Mouse (Mus musculus) C2C12 (cell line): ENCODE results near the gene Hectd4. TPM values are rescaled to one million over a fixed set of nuclear protein-coding genes. Genes with fewer than 3 reads are reported as not detected.
A peak's percentile ranks its signal among the peaks of the same experiment; 100 is the strongest.

Source experiments
- H3K27me3 ChIP-seq: one replicate; pipeline ENCODE4 v1.6.1; 2011; ENCODE audit not compliant: control insufficient read depth, insufficient read depth, insufficient read length
- H3K36me3 ChIP-seq: one replicate; pipeline ENCODE4 v1.6.1; 2011; ENCODE audit not compliant: control insufficient read depth, insufficient read depth
- H3K4me3 ChIP-seq: one replicate; pipeline ENCODE4 v1.5.1; 2011; ENCODE audit warnings: mild to moderate bottlenecking, control low read depth; ENCODE audit not compliant: poor library complexity, insufficient read depth, severe bottlenecking
- H3K79me2 ChIP-seq: one replicate; pipeline ENCODE4 v1.6.1; 2011; ENCODE audit not compliant: control insufficient read depth, insufficient read depth
- H3K79me3 ChIP-seq: one replicate; pipeline ENCODE4 v1.6.1; 2011; ENCODE audit warnings: low read depth, control low read depth
- H3ac ChIP-seq: one replicate; pipeline ENCODE3; 2011; ENCODE audit warnings: low read depth; ENCODE audit not compliant: control insufficient read depth, insufficient read length
- CEBPB ChIP-seq: IDR thresholded peaks from one replicate; pipeline ENCODE4 v1.6.1; 2011; ENCODE audit warnings: low read depth, mild to moderate bottlenecking, control low read depth, moderate library complexity
- CTCF ChIP-seq: IDR thresholded peaks from one replicate; pipeline ENCODE4 v1.5.1; 2011; ENCODE audit not compliant: control insufficient read depth, insufficient read depth, insufficient read length
- FOSL1 ChIP-seq: IDR thresholded peaks from one replicate; pipeline ENCODE4 v1.8.0; 2011; ENCODE audit warnings: mild to moderate bottlenecking, low read length; ENCODE audit not compliant: poor library complexity, insufficient read depth, severe bottlenecking
- MAX ChIP-seq: IDR thresholded peaks from one replicate; pipeline ENCODE4 v1.6.1; 2011; ENCODE audit warnings: mild to moderate bottlenecking, control low read depth
- MYOD1 ChIP-seq: IDR thresholded peaks from one replicate; pipeline ENCODE4 v1.6.1; 2011; ENCODE audit warnings: low read depth; ENCODE audit not compliant: control insufficient read depth, insufficient read length
- MYOG ChIP-seq: IDR thresholded peaks from one replicate; pipeline ENCODE4 v1.6.1; 2011; ENCODE audit not compliant: control insufficient read depth, insufficient read length; ENCODE audit errors: extremely low read depth
- USF1 ChIP-seq: IDR thresholded peaks from one replicate; pipeline ENCODE4 v1.6.1; 2011; ENCODE audit warnings: low read depth, mild to moderate bottlenecking, control low read depth, moderate library complexity
- polyA plus RNA-seq: library from polyadenylated mRNA; unstranded; fragments of >200 nt; fragmentation: generic; extraction: Trizol; gene quantifications from one replicate; pipeline ENCODE4 v1.2.1, GENCODE M21; 2012; ENCODE audit warnings: missing spikeins

Hectd4 gene
- polyA plus RNA-seq, 1 experiment, result 5.4 TPM

DNA sequence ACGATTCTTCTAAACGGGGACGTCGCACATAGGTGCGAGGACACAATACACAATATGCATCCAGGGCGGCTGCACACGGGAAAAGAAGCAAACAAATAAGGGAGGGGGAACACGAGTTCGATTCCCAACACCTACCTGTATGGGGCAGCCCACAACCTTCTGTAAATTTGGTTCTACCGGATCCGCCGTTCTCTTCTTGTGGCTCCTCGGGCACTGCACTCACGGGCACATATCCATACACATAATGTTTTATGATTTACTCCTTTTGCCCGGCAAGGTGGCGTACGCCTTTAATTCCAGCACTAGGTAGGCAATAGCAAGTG, 28.5 kb upstream of the Hectd4 start:
- Histone ChIP-seq H3K27me3 (no peaks in the 10 kb centered on the region), H3K4me3 (peak overlapping the region; percentile 89), H3ac (peak overlapping the region; percentile 74), H3K79me2 (peaks cover 46% of the 10 kb centered on the region), H3K79me3 (peaks cover 41% of the 10 kb centered on the region), H3K36me3 (peaks cover 7% of the 10 kb centered on the region)
- no peak for TF ChIP-seq MYOD1
- no peak for TF ChIP-seq CTCF
- TF ChIP-seq MAX, result no peak
- TF ChIP-seq MYOG, result no peak
- no peak for TF ChIP-seq FOSL1
- TF ChIP-seq USF1, result no peak
- no peak for TF ChIP-seq CEBPB

DNA sequence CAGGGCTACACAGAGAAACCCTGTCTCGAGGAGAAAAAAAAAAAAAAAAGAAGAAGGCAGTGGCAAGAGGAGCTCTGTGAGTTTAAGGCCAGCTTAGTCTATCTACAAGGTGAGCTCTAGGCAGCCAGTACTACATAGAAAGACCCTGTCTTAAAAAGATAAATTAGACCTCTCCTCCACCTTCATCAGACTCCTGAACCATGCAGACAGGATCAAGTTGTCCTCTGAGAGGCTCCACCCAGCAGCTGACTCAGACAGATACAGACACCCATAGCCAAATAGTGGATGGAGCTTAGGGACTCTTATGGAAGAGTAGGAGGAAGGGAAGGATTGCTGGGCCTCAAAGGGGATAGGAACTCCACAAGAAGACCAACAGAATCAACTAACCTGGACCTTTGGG, 25.8 kb upstream of the Hectd4 start:
- no peak overlapping the region for H3ac ChIP-seq
- no peaks in the 10 kb centered on the region for H3K36me3 ChIP-seq
- H3K4me3 ChIP-seq, result no peak overlapping the region
- H3K27me3 ChIP-seq, result peaks cover 3% of the 10 kb centered on the region
- H3K79me2 ChIP-seq, result peaks cover 20% of the 10 kb centered on the region
- peaks cover 15% of the 10 kb centered on the region for H3K79me3 ChIP-seq
- TF ChIP-seq FOSL1, result no peak
- no peak for TF ChIP-seq CTCF
- TF ChIP-seq MYOG, result no peak
- TF ChIP-seq USF1, result no peak
- TF ChIP-seq MYOD1, result no peak
- TF ChIP-seq MAX, result no peak
- TF ChIP-seq CEBPB, result no peak

DNA sequence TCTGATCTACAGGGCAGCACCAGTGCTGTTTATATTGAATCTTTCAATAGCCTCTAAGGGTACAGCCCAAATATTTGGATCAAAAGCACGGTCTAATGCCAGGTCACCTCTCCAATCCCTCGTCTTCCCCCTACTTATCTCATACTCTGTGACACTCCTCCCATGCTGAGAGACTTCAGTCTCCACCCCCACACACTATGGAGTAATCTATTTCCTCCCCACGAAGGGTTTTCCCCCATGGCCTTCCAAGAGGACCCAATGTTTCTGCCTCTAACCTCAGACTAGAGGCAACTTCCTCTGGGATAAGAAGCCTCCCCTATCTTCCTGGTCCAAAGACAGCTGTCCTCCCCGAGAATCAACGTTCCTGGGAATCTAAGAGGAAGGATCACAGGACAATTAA, 23.3 kb upstream of the Hectd4 start:
- Histone ChIP-seq H3K79me3 (no peaks in the 10 kb centered on the region), H3K4me3 (no peak overlapping the region), H3K27me3 (peaks cover 3% of the 10 kb centered on the region), H3K79me2 (no peaks in the 10 kb centered on the region), H3ac (no peak overlapping the region), H3K36me3 (no peaks in the 10 kb centered on the region)
- no peak for TF ChIP-seq CTCF

DNA sequence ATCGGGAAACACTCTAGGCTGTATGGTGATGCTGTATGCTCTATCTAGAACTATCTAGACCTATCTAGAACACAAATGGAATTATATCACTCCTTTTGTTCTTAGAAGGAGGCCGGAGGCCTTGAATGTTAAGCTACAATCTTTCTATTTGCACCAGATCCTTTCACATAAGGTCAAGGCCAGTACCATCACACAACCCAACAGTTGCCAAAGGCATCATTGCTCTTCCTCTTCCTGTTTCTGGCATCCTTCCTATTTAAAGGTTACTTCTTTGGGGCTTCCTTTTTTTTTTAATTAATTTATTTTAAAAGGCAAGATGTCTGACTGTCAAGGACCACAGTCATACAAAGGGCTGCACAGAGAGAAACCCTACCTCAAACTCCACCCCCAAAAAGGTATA, 22.7 kb upstream of the Hectd4 start:
- Histone ChIP-seq H3K27me3 (peaks cover 3% of the 10 kb centered on the region), H3K79me2 (no peaks in the 10 kb centered on the region), H3K4me3 (no peak overlapping the region), H3K36me3 (no peaks in the 10 kb centered on the region), H3ac (no peak overlapping the region), H3K79me3 (no peaks in the 10 kb centered on the region)
- no peak for TF ChIP-seq MYOD1
- TF ChIP-seq MAX, result no peak
- no peak for TF ChIP-seq USF1
- no peak for TF ChIP-seq CTCF
- no peak for TF ChIP-seq CEBPB
- no peak for TF ChIP-seq FOSL1
- no peak for TF ChIP-seq MYOG

DNA sequence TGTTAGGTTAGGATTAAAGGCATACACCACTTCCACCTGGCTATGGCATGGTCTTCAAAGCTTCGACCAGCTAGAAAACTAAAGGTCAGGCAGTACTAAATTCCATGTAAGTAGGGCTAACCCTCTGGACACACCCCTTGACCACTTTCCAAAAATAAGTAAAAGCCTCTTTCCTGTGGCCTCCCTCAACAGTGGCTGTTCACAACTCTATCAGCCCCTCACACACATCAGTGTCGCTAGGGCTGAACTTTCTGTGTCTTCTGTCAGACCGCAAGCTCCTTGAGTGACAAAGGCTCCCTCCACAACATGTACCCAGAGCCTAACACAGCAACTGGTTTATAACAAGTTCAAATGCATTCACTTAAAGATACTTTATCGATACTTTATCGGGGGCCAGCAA, 21.6 kb upstream of the Hectd4 start:
- no peak overlapping the region for H3ac ChIP-seq
- no peak overlapping the region for H3K4me3 ChIP-seq
- no peaks in the 10 kb centered on the region for H3K79me3 ChIP-seq
- peaks cover 3% of the 10 kb centered on the region for H3K27me3 ChIP-seq
- no peaks in the 10 kb centered on the region for H3K79me2 ChIP-seq
- no peaks in the 10 kb centered on the region for H3K36me3 ChIP-seq
- no peak for TF ChIP-seq USF1
- no peak for TF ChIP-seq CTCF
- TF ChIP-seq CEBPB, result no peak
- no peak for TF ChIP-seq MYOD1
- TF ChIP-seq MAX, result no peak
- TF ChIP-seq FOSL1, result no peak
- no peak for TF ChIP-seq MYOG

DNA sequence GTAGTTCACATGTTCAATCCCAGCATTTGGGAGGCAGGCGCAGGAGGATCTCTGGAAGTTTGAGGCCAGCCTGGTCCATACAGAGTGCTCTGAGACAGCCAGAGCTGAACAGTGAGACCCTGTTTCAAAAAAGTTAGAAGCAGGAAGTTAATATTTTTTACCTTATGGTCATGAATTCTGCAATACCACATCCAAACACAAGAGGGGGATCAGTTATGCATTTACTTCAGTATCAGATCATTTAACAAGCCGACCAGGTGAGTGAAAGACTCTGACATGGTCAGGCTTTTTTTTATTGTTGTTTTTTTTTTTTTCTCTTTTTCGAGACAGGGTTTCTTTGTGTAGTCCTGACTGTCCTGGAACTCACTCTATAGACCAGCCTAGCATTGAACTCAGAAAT, 18.3 kb upstream of the Hectd4 start:
- Histone ChIP-seq H3K4me3 (no peak overlapping the region), H3K79me3 (peaks cover 22% of the 10 kb centered on the region), H3K36me3 (peaks cover 19% of the 10 kb centered on the region), H3K79me2 (peaks cover 24% of the 10 kb centered on the region), H3ac (no peak overlapping the region), H3K27me3 (peaks cover 3% of the 10 kb centered on the region)
- TF ChIP-seq MYOG, result no peak
- no peak for TF ChIP-seq MYOD1
- TF ChIP-seq CTCF, result no peak
- TF ChIP-seq MAX, result no peak
- no peak for TF ChIP-seq FOSL1
- no peak for TF ChIP-seq USF1
